Mouse (Mus musculus) CD4-positive, CD25-positive, alpha-beta regulatory T cell, adult 2 months (primary cell): Measurements from ENCODE around the gene Itga11.
"Not testable (repeated sequence)": the region's sequence is repeated elsewhere in the genome, so short reads cannot be mapped to it uniquely, and the experiment has no call there.

ENCODE experiments used
- DNase-seq: peaks from one replicate; pipeline ENCODE4 v3.0.0-alpha.2; 2012; ENCODE audit warnings: low read depth, low spot score

The Itga11 gene

GRCm38 (mm10) chr9:62763478-62763877 lies 85.9 kb downstream of the Itga11 start:
- peak; percentile 59 for DNase-seq

DNA sequence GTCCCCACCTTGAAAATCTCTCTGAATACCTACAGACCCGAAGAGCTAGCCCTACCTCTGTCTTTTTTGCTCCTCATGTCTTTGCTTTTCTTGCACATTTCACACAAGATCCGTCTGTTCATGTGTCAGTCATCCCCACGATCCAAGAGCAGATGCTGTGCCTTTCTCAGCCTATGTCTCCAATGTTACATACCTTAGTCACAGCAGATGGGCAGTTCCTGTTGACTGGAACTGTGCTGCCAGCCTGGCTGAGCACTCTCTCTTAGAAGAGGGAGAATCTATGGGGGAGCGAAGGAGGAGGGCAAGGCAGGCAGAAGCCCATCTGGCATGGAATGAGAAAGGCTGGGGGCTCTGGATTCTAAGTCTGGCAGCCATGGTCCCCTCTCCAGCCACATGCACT lies 87.7 kb downstream of the Itga11 start:
- no peak for DNase-seq

GRCm38 (mm10) chr9:62767464-62767863 lies 89.8 kb downstream of the Itga11 start:
- no peak for DNase-seq

GRCm38 (mm10) chr9:62768361-62768760 lies 90.7 kb downstream of the Itga11 start:
- DNase-seq = no peak

DNA sequence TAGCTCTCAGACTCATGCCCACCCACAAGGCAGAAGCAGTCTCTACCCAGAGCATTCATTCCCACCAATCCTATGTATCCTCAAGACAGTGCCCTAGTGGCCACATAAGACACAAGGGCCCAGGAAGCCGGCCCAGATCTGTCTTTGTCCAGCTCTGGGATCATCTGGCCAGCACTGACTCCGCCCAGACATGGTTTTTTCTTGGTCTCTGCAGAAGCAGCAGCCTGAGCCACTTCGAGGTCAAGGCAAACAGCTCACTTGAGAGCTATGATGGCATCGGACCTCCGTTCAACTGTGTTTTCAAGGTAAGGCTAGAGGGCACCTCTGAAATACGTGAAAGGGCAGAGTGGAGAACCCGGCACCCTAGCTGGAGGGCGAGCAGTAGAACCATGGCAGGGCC lies 95.1 kb downstream of the Itga11 start:
- DNase-seq = no peak

GRCm38 (mm10) chr9:62775464-62775863 lies 97.8 kb downstream of the Itga11 start:
- no peak for DNase-seq

GRCm38 (mm10) chr9:62777461-62777860 lies 99.8 kb downstream of the Itga11 start:
- peak; percentile 76 for DNase-seq

GRCm38 (mm10) chr9:62778721-62779120 lies 101.1 kb downstream of the Itga11 start:
- DNase-seq = no peak

- DNase-seq = no peak
These were observed 104.3 kb downstream of the Itga11 start for GRCm38 (mm10) chr9:62781965-62782364.

- DNase-seq = peak; percentile 26
These were observed 105.6 kb downstream of the Itga11 start for GRCm38 (mm10) chr9:62782976-62783781.

- DNase-seq = no peak
These were observed 106.6 kb downstream of the Itga11 start for GRCm38 (mm10) chr9:62784233-62784632.

GRCm38 (mm10) chr9:62786721-62787120 lies 109.1 kb downstream of the Itga11 start:
- DNase-seq = no peak

- DNase-seq = no peak
These were observed 112.2 kb downstream of the Itga11 start for GRCm38 (mm10) chr9:62789856-62790255.

- DNase-seq = not testable (repeated sequence)
These were observed 121.6 kb downstream of the Itga11 start for GRCm38 (mm10) chr9:62799218-62799617.

- DNase-seq = no peak
These were observed 132.5 kb downstream of the Itga11 start for GRCm38 (mm10) chr9:62810095-62810494.

- peak; percentile 69 for DNase-seq
These were observed 133.2 kb downstream of the Itga11 start for GRCm38 (mm10) chr9:62810543-62811515.

GRCm38 (mm10) chr9:62811516-62812121 lies 134.0 kb downstream of the Itga11 start, which contains the start of gene Fem1b:
Gene Fem1b (minus strand): TSS chr9:62811934.
- DNase-seq = peak; percentile 96

GRCm38 (mm10) chr9:62812216-62813049 lies 134.8 kb downstream of the Itga11 start:
- no peak for DNase-seq

DNA sequence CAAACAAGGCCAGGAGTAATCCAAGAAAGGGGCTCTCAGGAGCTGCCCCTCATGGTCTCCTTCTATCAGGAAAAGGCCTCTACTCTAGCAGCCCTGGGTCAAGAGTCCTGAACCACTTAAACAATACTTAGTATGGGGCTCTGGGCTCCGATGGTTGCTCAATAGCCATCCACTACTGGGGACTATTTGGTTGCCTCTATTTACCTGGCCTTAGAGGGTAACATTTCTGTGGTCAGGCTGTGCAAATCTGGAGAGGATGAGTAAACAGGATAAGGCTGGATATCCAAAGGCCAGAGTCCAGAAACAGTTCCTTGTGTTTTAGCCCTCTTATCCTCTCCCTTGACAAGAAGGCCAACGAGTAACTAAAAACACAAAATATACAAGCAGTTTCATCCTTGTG lies 137.1 kb downstream of the Itga11 start:
- DNase-seq = no peak

DNA sequence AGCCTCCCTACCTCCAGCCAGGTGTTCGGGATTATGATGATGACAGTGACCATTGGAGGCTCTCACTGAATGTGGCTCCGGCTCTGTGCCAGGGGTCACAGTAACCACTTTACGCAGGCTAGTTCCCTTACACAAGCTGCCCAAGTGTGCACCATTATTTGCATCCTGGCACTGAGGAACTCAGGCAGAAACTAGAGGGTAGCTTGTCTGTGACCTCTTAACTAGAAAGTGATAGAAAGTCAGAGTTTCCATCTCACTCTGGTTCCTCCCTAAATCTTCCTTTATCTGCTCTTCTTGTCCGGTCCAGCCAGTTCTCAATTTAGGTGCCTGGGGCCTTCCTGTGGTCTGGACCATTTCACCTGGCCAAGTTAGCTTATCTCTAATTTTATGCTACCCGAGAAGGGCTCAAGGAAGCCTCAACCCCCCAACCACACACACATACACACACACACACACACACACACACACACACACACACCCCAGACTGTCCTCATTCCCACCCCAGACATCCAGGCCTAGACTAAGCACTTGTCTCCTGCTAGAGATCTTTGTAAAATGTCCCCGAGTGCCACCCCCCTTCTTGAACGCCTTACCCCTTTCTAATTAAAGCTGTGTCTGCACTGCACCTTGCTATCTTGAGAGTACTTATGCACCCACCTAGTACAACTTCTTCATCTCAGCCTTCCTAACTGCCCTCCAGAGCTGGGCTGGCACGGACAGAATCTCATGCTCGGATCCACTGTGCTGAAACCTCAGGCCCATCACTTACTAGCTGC lies 138.9 kb downstream of the Itga11 start:
- no peak for DNase-seq
